Mouse (Mus musculus): Measurements from ENCODE around the gene Gm10073.

- TF ChIP-seq CTCF (IDR thresholded peaks at IDR 0.05; ENCODE audit: insufficient read depth, low read length) (no peak), POLR2A (IDR thresholded peaks at IDR 0.05; ENCODE audit: borderline replicate concordance, extremely low read depth, low read depth, low read length) (no peak)
Measured at GRCm38 (mm10) chr8:106614704-106615103, 41.4 kb upstream of the Gm10073 start.

Measured in lung, adult 2 months (tissue).